Mouse (Mus musculus): ENCODE results near the gene Slpi. TPM values are rescaled to one million over a fixed set of nuclear protein-coding genes. Genes with fewer than 3 reads are reported as not detected.

The Slpi gene
- polyA plus RNA-seq, 1 experiment from 2014 or later = 2.2 TPM

DNA sequence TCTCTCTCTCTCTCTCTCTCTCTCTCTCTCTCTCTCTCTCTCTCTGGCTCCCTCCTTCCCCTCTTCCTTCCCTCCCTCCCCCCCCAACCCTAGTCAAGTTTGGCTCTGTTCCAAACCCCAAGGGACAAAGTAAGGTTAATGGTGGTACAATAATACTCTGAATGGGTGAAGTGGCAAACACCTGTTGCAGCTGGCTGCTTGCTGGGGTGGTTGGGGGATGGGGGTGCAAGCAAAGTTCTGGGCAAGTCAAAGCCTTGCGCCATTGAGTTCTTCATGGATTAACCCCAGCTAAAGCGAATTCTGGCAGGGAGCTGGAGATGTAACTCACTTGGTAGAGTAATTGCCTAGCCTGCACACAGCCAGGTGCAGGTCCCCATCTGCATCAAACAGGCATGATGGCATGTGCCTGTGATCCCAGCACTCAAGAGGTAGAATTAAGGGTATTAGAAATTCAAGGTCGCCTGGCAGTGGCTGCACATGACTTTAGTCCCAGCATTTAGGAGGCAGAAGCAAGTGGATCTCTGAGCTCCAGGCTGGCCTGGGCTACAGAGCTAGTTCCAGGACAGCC is 29.5 kb upstream of the Slpi start:
- Histone ChIP-seq H3K27me3 (peaks cover 16% of the 10 kb centered on the region), H3K9me3 (no peaks in the 10 kb centered on the region), H3K4me2 (no peak overlapping the region), H3K36me3 (peaks cover 3% of the 10 kb centered on the region; the same call in 1 of the 2 replicates), H3K4me3 (no peak overlapping the region), H3K9ac (no peak overlapping the region), H3K4me1 (peaks cover 11% of the 10 kb centered on the region), H3K27ac (no peak overlapping the region)
- ATAC-seq (ENCODE audit: insufficient number of reproducible peaks, insufficient read depth, low FRiP score, low TSS enrichment, low read depth) = no peak
- 29% methylated on average over 3 of the region's 3 CpGs for whole genome bisulfite sequencing

DNA sequence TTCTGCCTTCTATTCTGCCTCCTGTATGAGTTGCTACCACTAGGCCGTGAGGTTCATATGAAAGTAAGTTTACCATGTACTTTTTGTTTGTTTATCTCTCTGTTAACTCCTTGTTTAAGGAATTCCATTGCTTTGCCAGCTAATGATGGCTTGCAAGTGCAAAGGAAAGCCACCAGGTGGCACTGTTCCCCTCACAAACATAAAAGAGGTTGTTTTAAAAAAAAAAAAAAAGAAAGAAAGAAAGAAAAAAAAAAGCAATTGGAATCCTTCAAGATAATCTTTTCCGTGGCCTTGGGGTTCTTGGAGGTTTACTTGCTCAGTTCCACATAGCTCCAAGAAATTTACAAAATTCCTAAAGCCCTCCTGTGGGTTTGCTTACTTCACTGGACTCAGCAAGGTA is 28.3 kb upstream of the Slpi start:
- no peak for ATAC-seq (ENCODE audit: insufficient number of reproducible peaks, insufficient read depth, low FRiP score, low TSS enrichment, low read depth)
- H3K9ac ChIP-seq = no peak overlapping the region
- H3K27me3 ChIP-seq = peaks cover 16% of the 10 kb centered on the region
- H3K36me3 ChIP-seq = no peaks in the 10 kb centered on the region
- no peaks in the 10 kb centered on the region for H3K9me3 ChIP-seq
- H3K4me2 ChIP-seq = no peak overlapping the region
- H3K27ac ChIP-seq = no peak overlapping the region
- H3K4me3 ChIP-seq = no peak overlapping the region
- 2% methylated on average over 2 of the region's 2 CpGs for WGBS
- H3K4me1 ChIP-seq = peaks cover 11% of the 10 kb centered on the region

DNA sequence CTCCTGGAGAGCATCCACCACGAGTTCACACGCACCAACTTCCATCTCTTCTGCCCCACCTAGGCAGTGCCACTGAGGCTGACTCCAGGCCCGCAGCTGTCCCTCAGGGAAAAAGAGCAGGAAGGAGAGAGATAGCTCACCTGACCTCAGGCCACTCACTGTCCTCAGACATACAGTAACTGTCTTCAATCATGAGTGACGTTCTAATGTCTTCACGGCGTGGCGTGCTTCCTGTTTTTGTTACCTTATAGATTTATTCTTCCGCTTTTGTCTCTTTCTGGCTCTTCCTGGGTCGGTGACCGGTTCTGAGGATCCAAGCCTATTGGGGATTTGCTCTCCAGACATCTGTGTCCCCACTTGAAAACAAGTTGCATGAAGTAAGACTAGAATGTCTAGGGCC is 25.7 kb upstream of the Slpi start:
- Histone ChIP-seq H3K27me3 (peaks cover 32% of the 10 kb centered on the region), H3K4me2 (peak overlapping the region; percentile 54), H3K9me3 (no peaks in the 10 kb centered on the region), H3K27ac (no peak overlapping the region), H3K9ac (peak overlapping the region; percentile 61), H3K4me3 (peak overlapping the region; percentile 31), H3K4me1 (peaks cover 11% of the 10 kb centered on the region; the same call in 1 of the 2 replicates), H3K36me3 (no peaks in the 10 kb centered on the region)
- no peak for ATAC-seq (ENCODE audit: insufficient number of reproducible peaks, insufficient read depth, low FRiP score, low TSS enrichment, low read depth)
- WGBS = 67% methylated on average over 10 of the region's 10 CpGs

DNA sequence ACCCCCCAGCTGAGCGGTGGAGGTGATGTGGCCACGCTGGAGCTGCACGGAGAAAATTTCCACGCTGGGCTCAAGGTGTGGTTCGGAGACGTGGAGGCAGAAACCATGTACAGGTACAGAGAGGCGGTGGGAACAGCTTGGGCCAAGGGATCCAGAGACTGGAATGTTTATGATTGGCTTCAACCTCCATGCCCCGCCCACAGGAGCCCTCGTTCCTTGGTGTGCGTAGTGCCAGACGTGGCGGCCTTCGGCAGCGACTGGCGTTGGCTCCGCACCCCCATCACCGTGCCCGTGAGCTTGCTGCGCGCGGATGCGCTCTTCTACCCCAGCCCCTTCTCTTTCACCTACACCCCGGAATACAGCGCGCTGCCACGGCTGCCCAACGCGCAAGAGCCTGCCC is 25.3 kb upstream of the Slpi start:
- Histone ChIP-seq H3K4me3 (peak overlapping the region; percentile 31), H3K9ac (peak overlapping the region; percentile 61), H3K27me3 (peaks cover 36% of the 10 kb centered on the region)

DNA sequence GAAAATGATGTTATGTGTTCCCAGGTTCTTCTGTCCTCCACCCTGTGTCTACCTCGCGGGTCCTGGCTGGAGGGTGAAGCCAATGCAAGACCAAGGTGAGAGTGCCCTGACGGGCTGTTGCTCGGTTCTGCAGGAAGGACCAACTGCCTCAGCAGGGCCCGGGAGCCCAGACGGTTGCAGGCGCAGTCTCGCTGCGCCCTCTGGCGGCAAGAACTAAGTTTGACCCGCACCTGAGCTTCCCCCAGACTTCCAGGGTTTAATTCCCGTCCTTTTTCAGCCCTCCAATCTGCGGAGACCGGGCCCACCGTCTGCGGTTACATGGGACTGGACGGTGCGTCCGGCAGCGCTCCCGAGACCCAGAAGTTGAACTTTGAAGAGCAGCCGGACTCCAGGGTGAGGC is 18.8 kb upstream of the Slpi start:
- no peaks in the 10 kb centered on the region for H3K9me3 ChIP-seq
- H3K4me2 ChIP-seq = peak overlapping the region; percentile 34
- ATAC-seq (ENCODE audit: insufficient number of reproducible peaks, insufficient read depth, low FRiP score, low TSS enrichment, low read depth) = no peak

More for the DNA sequence above, 25.3 kb upstream of the Slpi start:
- WGBS = 27% methylated on average over 28 of the region's 28 CpGs
- peaks cover 7% of the 10 kb centered on the region; the same call in 1 of the 2 replicates for H3K4me1 ChIP-seq
- H3K4me2 ChIP-seq = peak overlapping the region; percentile 54
- no peaks in the 10 kb centered on the region for H3K9me3 ChIP-seq
- no peak for ATAC-seq (ENCODE audit: insufficient number of reproducible peaks, insufficient read depth, low FRiP score, low TSS enrichment, low read depth)
- no peak overlapping the region for H3K27ac ChIP-seq
- no peaks in the 10 kb centered on the region for H3K36me3 ChIP-seq

DNA sequence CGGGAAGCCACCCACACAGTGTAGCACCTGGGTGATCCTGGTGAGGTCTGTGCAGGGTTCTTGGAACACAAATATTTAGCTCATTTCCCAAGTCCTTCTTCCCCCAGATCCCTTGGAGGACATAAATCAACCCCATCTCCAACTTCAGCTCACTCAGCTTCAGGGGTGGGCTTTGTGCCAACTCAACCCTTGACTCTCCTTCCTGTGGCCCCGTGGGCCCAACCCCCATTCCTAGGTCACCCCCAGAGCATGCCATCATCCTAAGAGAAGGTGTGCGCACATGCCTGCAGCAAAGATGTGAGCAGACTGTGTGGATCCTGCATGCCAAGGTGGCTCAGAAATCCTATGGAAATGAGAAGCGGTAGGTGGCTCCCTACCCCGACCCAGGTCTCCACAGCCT is 16.6 kb upstream of the Slpi start:
- Histone ChIP-seq H3K9ac (no peak overlapping the region), H3K27me3 (peaks cover 99% of the 10 kb centered on the region), H3K4me1 (peaks cover 41% of the 10 kb centered on the region), H3K4me3 (peak overlapping the region; percentile 44; the same call in 1 of the 2 replicates), H3K36me3 (no peaks in the 10 kb centered on the region), H3K9me3 (no peaks in the 10 kb centered on the region), H3K27ac (no peak overlapping the region), H3K4me2 (peak overlapping the region; percentile 65)
- 43% methylated on average over 5 of the region's 5 CpGs for WGBS
- ATAC-seq (ENCODE audit: insufficient number of reproducible peaks, insufficient read depth, low FRiP score, low TSS enrichment, low read depth) = 0 out of 2 replicates have a peak, but pooled peaks have one; percentile 8

More for the DNA sequence above, 18.8 kb upstream of the Slpi start:
- Histone ChIP-seq H3K27ac (no peak overlapping the region), H3K36me3 (no peaks in the 10 kb centered on the region), H3K27me3 (peaks cover 84% of the 10 kb centered on the region), H3K9ac (0 out of 2 replicates have a peak overlapping the region, but pooled peaks have one; percentile 1), H3K4me1 (peaks cover 30% of the 10 kb centered on the region), H3K4me3 (no peak overlapping the region)
- WGBS = under 1% methylated on average over 22 of the region's 22 CpGs

DNA sequence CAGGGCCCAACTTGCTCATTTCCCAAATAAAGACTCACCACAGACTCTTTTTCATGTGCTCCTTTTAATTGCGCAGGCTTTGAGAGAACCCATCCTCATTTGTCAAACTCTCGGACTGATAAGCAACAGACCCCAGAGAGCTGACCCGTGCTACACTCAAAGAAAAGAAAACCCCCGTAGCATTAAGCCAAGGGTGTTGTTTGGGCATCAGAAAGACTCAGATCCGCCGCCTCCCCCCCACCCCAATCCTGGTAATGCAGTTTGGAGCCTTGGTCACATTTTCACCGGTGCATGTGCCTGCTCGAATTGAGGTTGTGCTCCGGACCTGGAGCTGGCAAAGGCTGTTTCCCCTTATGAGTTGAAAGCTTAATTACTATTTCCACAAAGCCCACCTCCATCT is 16.2 kb upstream of the Slpi start, which contains the start of gene Matn4:
Gene Matn4, minus strand, starts transcription at position 101 of the 400 bp plus-strand sequence.
- 5% methylated on average over 9 of the region's 9 CpGs for WGBS
- no peak for ATAC-seq (ENCODE audit: insufficient number of reproducible peaks, insufficient read depth, low FRiP score, low TSS enrichment, low read depth)
- Histone ChIP-seq H3K9ac (peak within 1 kb of the TSS; percentile 67), H3K4me3 (peak within 1 kb of the TSS; percentile 44), H3K27ac (peak within 1 kb of the TSS; percentile 76), H3K36me3 (no peaks in the 10 kb centered on the region), H3K27me3 (peaks cover 99% of the 10 kb centered on the region), H3K4me1 (peaks cover 46% of the 10 kb centered on the region), H3K4me2 (peak within 1 kb of the TSS; percentile 65), H3K9me3 (no peaks in the 10 kb centered on the region)

DNA sequence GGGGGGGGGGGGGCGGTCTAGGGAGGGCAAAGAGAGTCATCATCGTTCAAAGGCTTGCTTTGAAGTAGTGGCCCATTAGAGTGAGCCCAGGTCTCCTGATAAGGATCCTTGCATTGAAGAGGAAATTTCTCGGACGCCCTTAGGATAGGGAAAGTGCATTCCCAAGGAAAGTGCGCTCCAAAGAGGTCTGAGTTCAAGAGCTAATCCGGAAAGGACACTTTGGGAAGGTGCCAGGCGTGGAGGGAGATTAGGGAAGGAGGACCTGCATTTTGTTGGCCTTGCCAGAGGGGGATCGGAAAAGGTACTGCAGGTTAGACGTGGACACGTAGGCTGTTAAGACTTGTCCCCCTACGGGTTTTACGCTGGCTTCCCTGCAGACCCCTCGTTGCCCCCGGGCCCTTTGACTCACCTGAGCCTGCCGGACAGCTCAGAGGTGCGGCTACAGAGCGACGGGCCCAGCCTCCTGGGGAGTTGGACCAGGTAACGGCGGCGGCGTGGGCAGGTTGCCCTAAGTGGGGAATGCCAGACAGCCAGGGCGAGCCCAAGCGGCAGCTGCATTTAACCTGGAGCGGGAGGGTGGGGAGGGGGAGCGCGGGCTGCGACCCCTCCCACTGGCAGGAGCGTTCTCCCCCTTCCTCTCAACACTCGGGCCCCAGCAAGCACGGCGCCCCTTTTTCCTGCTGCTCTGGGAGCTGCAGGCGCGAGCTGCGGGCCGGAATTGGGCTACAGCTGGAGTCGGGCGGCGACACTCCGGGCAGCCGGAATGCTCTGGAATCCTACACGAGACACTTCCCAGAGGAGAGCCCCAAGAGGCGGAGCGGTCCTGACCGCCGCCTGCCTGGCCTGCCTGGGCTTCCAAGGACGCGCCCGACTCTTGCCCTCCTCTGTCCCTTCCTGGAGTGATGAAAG is 15.4 kb upstream of the Slpi start:
- H3K9me3 ChIP-seq = no peaks in the 10 kb centered on the region
- WGBS = under 1% methylated on average over 44 of the region's 49 CpGs
- H3K4me1 ChIP-seq = peaks cover 46% of the 10 kb centered on the region
- peak overlapping the region; percentile 76 for H3K27ac ChIP-seq
- ATAC-seq (ENCODE audit: insufficient number of reproducible peaks, insufficient read depth, low FRiP score, low TSS enrichment, low read depth) = no peak
- H3K9ac ChIP-seq = peak overlapping the region; percentile 67
- peak overlapping the region; percentile 44 for H3K4me3 ChIP-seq
- peak overlapping the region; percentile 65 for H3K4me2 ChIP-seq
- peaks cover 99% of the 10 kb centered on the region for H3K27me3 ChIP-seq
- H3K36me3 ChIP-seq = no peaks in the 10 kb centered on the region

DNA sequence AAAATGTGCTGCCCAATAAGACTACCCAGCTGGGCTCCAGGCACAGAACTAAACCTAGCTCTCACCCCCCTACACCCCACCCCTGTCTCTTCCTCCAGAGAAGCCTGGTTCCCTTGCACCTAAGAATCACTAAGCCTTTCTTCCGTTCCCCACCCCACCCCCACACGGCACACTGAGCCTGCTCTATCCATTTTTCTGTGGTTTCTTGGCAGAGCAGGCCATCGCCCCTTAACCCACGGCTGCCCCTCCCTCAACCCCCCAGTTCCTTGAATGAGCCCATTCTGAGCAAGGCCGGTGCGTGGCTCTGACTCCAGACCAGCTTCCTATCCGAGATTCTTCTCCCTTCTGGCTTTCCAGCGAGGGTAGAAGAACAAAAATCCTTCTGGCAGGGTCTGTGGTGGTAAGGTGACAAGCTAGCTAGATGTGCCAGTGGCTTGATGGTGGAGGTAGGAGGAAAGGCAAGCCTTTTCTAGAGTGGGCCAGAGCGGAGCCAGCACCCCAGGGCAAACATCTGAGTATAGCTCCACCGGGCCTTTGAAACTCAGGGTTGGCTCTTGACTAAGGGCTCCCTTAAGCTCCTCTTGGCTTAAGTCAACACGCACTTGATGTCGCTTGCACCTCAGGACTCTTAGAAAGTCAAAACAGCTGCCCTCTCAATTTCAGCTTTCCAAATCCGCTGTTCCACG is 14.6 kb upstream of the Slpi start:
- Histone ChIP-seq H3K27ac (peak overlapping the region; percentile 76), H3K4me3 (peak overlapping the region; percentile 44), H3K36me3 (no peaks in the 10 kb centered on the region), H3K4me1 (peaks cover 46% of the 10 kb centered on the region), H3K9ac (peak overlapping the region; percentile 67; the same call in 1 of the 2 replicates), H3K4me2 (peak overlapping the region; percentile 65), H3K27me3 (peaks cover 99% of the 10 kb centered on the region), H3K9me3 (no peaks in the 10 kb centered on the region)
- WGBS = 8% methylated on average over 14 of the region's 14 CpGs
- ATAC-seq (ENCODE audit: insufficient number of reproducible peaks, insufficient read depth, low FRiP score, low TSS enrichment, low read depth) = no peak

DNA sequence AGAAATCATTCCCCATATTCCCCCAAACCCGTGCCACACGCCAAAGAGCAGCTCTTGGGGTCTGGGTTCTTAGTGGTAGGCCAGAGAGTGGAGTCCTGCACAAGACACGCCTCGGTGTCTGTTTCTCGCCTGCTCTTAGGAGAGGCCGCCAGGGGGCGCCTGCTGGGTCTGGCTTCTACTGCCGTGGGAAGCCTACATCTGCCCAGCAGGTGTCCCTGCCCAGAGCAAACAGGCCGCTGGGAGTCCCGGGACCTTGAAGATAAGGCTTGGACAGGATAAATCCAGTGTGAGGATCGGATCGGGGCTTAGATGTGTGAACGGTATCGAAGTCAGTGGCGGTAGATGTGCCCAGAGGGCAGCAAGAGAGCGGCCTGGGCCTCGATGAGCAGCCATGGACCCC is 14.0 kb upstream of the Slpi start, which contains the start of gene Rbpjl:
Gene Rbpjl, plus strand, starts transcription at position 236 of the 400 bp plus-strand sequence.
- H3K9ac ChIP-seq = peak within 1 kb of the TSS; percentile 67

DNA sequence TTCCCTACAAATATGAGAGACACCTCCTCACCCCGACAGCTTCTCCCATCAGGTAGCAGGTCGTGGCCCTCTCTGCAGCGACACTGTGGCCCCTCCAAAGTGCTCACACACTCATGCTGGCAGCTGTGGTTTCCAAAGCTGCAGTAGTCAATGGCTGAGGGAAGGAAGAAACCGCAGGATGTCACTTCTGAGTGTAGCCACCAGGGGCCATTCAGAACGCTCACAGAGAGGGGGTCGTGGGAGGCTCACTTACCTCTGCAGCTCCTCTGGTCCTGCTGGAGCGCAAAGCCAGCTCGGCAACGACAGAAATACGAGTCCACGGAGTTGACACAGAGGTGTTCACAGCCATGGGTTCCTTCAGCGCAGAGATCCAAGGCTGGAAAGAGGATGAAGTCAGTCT is 8.0 kb upstream of the Slpi start:
- Histone ChIP-seq H3K4me3 (no peak overlapping the region), H3K36me3 (peaks cover 6% of the 10 kb centered on the region), H3K27me3 (peaks cover 45% of the 10 kb centered on the region), H3K9ac (no peak overlapping the region), H3K27ac (no peak overlapping the region), H3K4me2 (no peak overlapping the region), H3K9me3 (peaks cover 3% of the 10 kb centered on the region; the same call in 1 of the 2 replicates), H3K4me1 (peaks cover 16% of the 10 kb centered on the region)
- ATAC-seq (ENCODE audit: insufficient number of reproducible peaks, insufficient read depth, low FRiP score, low TSS enrichment, low read depth) = no peak
- 73% methylated on average over 12 of the region's 12 CpGs for WGBS

More for the DNA sequence above, 14.0 kb upstream of the Slpi start, which contains the start of gene Rbpjl:
- no peaks in the 10 kb centered on the region for H3K36me3 ChIP-seq
- H3K27ac ChIP-seq = peak within 1 kb of the TSS; percentile 76
- WGBS = 3% methylated on average over 17 of the region's 17 CpGs
- ATAC-seq (ENCODE audit: insufficient number of reproducible peaks, insufficient read depth, low FRiP score, low TSS enrichment, low read depth) = peak; percentile 20; the same call in 1 of the 2 replicates
- peaks cover 43% of the 10 kb centered on the region for H3K4me1 ChIP-seq
- peaks cover 92% of the 10 kb centered on the region for H3K27me3 ChIP-seq
- H3K9me3 ChIP-seq = 0 out of 2 replicates have a peak, but pooled peaks cover 2% of the 10 kb centered on the region
- peak within 1 kb of the TSS; percentile 44 for H3K4me3 ChIP-seq
- peak within 1 kb of the TSS; percentile 65 for H3K4me2 ChIP-seq

Measured in embryonic facial prominence, embryonic 13.5 days (tissue).